Mouse (Mus musculus) C2C12 (cell line): Measurements from ENCODE around the gene Cwf19l2. TPM values are rescaled to one million over a fixed set of nuclear protein-coding genes. Genes with fewer than 3 reads are reported as not detected.
"Not testable (repeated sequence)": the region's sequence is repeated elsewhere in the genome, so short reads cannot be mapped to it uniquely, and the experiment has no call there.

Experiments
- H3K27me3 ChIP-seq: one replicate; pipeline ENCODE4 v1.6.1; 2011; ENCODE audit not compliant: control insufficient read depth, insufficient read depth, insufficient read length
- H3K36me3 ChIP-seq: one replicate; pipeline ENCODE4 v1.6.1; 2011; ENCODE audit not compliant: control insufficient read depth, insufficient read depth
- H3K4me3 ChIP-seq: one replicate; pipeline ENCODE4 v1.5.1; 2011; ENCODE audit warnings: mild to moderate bottlenecking, control low read depth; ENCODE audit not compliant: poor library complexity, insufficient read depth, severe bottlenecking
- H3K79me2 ChIP-seq: one replicate; pipeline ENCODE4 v1.6.1; 2011; ENCODE audit not compliant: control insufficient read depth, insufficient read depth
- H3K79me3 ChIP-seq: one replicate; pipeline ENCODE4 v1.6.1; 2011; ENCODE audit warnings: low read depth, control low read depth
- H3ac ChIP-seq: one replicate; pipeline ENCODE3; 2011; ENCODE audit warnings: low read depth; ENCODE audit not compliant: control insufficient read depth, insufficient read length
- CEBPB ChIP-seq: IDR thresholded peaks from one replicate; pipeline ENCODE4 v1.6.1; 2011; ENCODE audit warnings: low read depth, mild to moderate bottlenecking, control low read depth, moderate library complexity
- CTCF ChIP-seq: IDR thresholded peaks from one replicate; pipeline ENCODE4 v1.5.1; 2011; ENCODE audit not compliant: control insufficient read depth, insufficient read depth, insufficient read length
- FOSL1 ChIP-seq: IDR thresholded peaks from one replicate; pipeline ENCODE4 v1.8.0; 2011; ENCODE audit warnings: mild to moderate bottlenecking, low read length; ENCODE audit not compliant: poor library complexity, insufficient read depth, severe bottlenecking
- MAX ChIP-seq: IDR thresholded peaks from one replicate; pipeline ENCODE4 v1.6.1; 2011; ENCODE audit warnings: mild to moderate bottlenecking, control low read depth
- MYOD1 ChIP-seq: IDR thresholded peaks from one replicate; pipeline ENCODE4 v1.6.1; 2011; ENCODE audit warnings: low read depth; ENCODE audit not compliant: control insufficient read depth, insufficient read length
- MYOG ChIP-seq: IDR thresholded peaks from one replicate; pipeline ENCODE4 v1.6.1; 2011; ENCODE audit not compliant: control insufficient read depth, insufficient read length; ENCODE audit errors: extremely low read depth
- USF1 ChIP-seq: IDR thresholded peaks from one replicate; pipeline ENCODE4 v1.6.1; 2011; ENCODE audit warnings: low read depth, mild to moderate bottlenecking, control low read depth, moderate library complexity
- long read RNA-seq, 2 experiments: library from polyadenylated mRNA; unstranded; transcript quantifications; one replicate each; pipeline ENCODE4 v2.0.0; 2019 to 2020
- polyA plus RNA-seq: library from polyadenylated mRNA; unstranded; fragments of >200 nt; fragmentation: generic; extraction: Trizol; gene quantifications from one replicate; pipeline ENCODE4 v1.2.1, GENCODE M21; 2012; ENCODE audit warnings: missing spikeins

Gene Cwf19l2
- polyA plus RNA-seq: 1.9 TPM
- long read RNA-seq, experiment 1, full-length matches to known transcripts: 8 of 17 reads
- long read RNA-seq, experiment 1, partial matches to known transcripts: 8 of 17 reads
- long read RNA-seq, experiment 1, other reads (novel, unspliced or antisense): 1 of 17 reads
- long read RNA-seq, experiment 2, full-length matches to known transcripts: 18 of 23 reads
- long read RNA-seq, experiment 2, partial matches to known transcripts: 2 of 23 reads
- long read RNA-seq, experiment 2, other reads (novel, unspliced or antisense): 3 of 23 reads

GRCm38 (mm10) chr9:3403251-3404208 is at the start of gene Cwf19l2:
Gene Cwf19l2 (plus strand): TSS chr9:3403592.
- Histone ChIP-seq H3K79me2 (peaks cover 41% of the 10 kb centered on the region), H3K36me3 (no peaks in the 10 kb centered on the region), H3K4me3 (peak within 1 kb of the TSS; percentile 49), H3ac (peak within 1 kb of the TSS; percentile 40), H3K27me3 (no peaks in the 10 kb centered on the region), H3K79me3 (peaks cover 26% of the 10 kb centered on the region)
- TF ChIP-seq CTCF (no peak), MYOG (no peak), FOSL1 (no peak), MAX (peak; percentile 46), USF1 (peak; percentile 85), CEBPB (no peak), MYOD1 (no peak)

GRCm38 (mm10) chr9:3376323-3376722 is 27.1 kb upstream of the Cwf19l2 start:
- H3K4me3 ChIP-seq, H3K79me2 ChIP-seq, H3K79me3 ChIP-seq, H3K27me3 ChIP-seq, H3ac ChIP-seq, H3K36me3 ChIP-seq: not testable (repeated sequence)

- peaks cover 50% of the 10 kb centered on the region for H3K79me2 ChIP-seq
- H3K36me3 ChIP-seq: no peaks in the 10 kb centered on the region
- TF ChIP-seq MAX (no peak), USF1 (no peak), MYOG (no peak), CEBPB (no peak), FOSL1 (no peak), MYOD1 (no peak), CTCF (no peak)
Observed at GRCm38 (mm10) chr9:3404372-3404771, 980 bp downstream of the Cwf19l2 start.

GRCm38 (mm10) chr9:3439555-3440300 is 36.3 kb downstream of the Cwf19l2 start:
- H3K4me3 ChIP-seq, H3K79me3 ChIP-seq: not testable (repeated sequence)

More at GRCm38 (mm10) chr9:3404372-3404771, 980 bp downstream of the Cwf19l2 start:
- Histone ChIP-seq H3K79me3 (peaks cover 26% of the 10 kb centered on the region), H3ac (peak overlapping the region; percentile 18), H3K4me3 (peak overlapping the region; percentile 49), H3K27me3 (no peaks in the 10 kb centered on the region)

GRCm38 (mm10) chr9:3471897-3472296 is 68.5 kb downstream of the Cwf19l2 start:
- H3K79me3 ChIP-seq: no peaks in the 10 kb centered on the region
- H3K79me2 ChIP-seq: no peaks in the 10 kb centered on the region
- H3ac ChIP-seq: no peak overlapping the region
- H3K36me3 ChIP-seq: peaks cover 5% of the 10 kb centered on the region
- H3K27me3 ChIP-seq: no peaks in the 10 kb centered on the region
- no peak overlapping the region for H3K4me3 ChIP-seq
- TF ChIP-seq FOSL1: no peak
- TF ChIP-seq USF1: no peak
- TF ChIP-seq CTCF: no peak
- TF ChIP-seq MAX: no peak

More at GRCm38 (mm10) chr9:3439555-3440300, 36.3 kb downstream of the Cwf19l2 start:
- H3K36me3 ChIP-seq, H3ac ChIP-seq, H3K27me3 ChIP-seq, H3K79me2 ChIP-seq: not testable (repeated sequence)

- Histone ChIP-seq H3K79me2 (no peaks in the 10 kb centered on the region), H3ac (no peak overlapping the region), H3K36me3 (no peaks in the 10 kb centered on the region), H3K27me3 (no peaks in the 10 kb centered on the region), H3K79me3 (no peaks in the 10 kb centered on the region), H3K4me3 (no peak overlapping the region)
- TF ChIP-seq MYOG: no peak
- TF ChIP-seq CEBPB: no peak
- TF ChIP-seq USF1: no peak
- no peak for TF ChIP-seq MAX
- no peak for TF ChIP-seq FOSL1
- TF ChIP-seq MYOD1: no peak
- no peak for TF ChIP-seq CTCF
Observed at GRCm38 (mm10) chr9:3518645-3519044, 115.3 kb downstream of the Cwf19l2 start.
